Mouse (Mus musculus) neural tube, embryonic 14.5 days (tissue): ENCODE results near the gene Pygl. TPM values are rescaled to one million over a fixed set of nuclear protein-coding genes. Genes with fewer than 3 reads are reported as not detected.
"Not testable (repeated sequence)": the region's sequence is repeated elsewhere in the genome, so short reads cannot be mapped to it uniquely, and the experiment has no call there.

Experiments
- ATAC-seq: fragments of 200-750 bp; cut with Nextera tagmentation; 2 replicates; pipeline ENCODE4 v1.8.0; 2017; ENCODE audit warnings: low read depth, mild to moderate bottlenecking, moderate TSS enrichment, moderate library complexity
- H3K27ac ChIP-seq: fragments of 300-500 bp; sonication (generic); 2 replicates; pipeline ENCODE4 v1.5.1; 2014; ENCODE audit warnings: low read depth, mild to moderate bottlenecking, control low read depth, low read length, moderate library complexity, mixed read lengths
- H3K27me3 ChIP-seq: fragments of 300-500 bp; sonication (generic); 2 replicates; pipeline ENCODE4 v1.6.1; 2014; ENCODE audit warnings: low read length; ENCODE audit not compliant: control insufficient read depth, insufficient read depth
- H3K36me3 ChIP-seq: fragments of 300-500 bp; sonication (generic); 2 replicates; pipeline ENCODE4 v1.6.1; 2014; ENCODE audit warnings: low read length, mixed read lengths; ENCODE audit not compliant: control insufficient read depth, insufficient read depth
- H3K4me1 ChIP-seq: fragments of 300-500 bp; sonication (generic); 2 replicates; pipeline ENCODE4 v1.6.1; 2014; ENCODE audit warnings: low read length; ENCODE audit not compliant: control insufficient read depth, insufficient read depth
- H3K4me2 ChIP-seq: fragments of 300-500 bp; sonication (generic); 2 replicates; pipeline ENCODE4 v1.6.1; 2014; ENCODE audit warnings: mild to moderate bottlenecking, low read depth, low read length, control low read depth
- H3K4me3 ChIP-seq: fragments of 300-500 bp; sonication (generic); 2 replicates; pipeline ENCODE4 v1.5.1; 2014; ENCODE audit warnings: low read depth, low read length, control low read depth, mixed read lengths
- H3K9ac ChIP-seq: fragments of 300-500 bp; sonication (generic); replicated peaks from 2 replicates; pipeline ENCODE4 v1.6.1; 2014; ENCODE audit warnings: low read depth, mild to moderate bottlenecking, control low read depth, low read length, mixed read lengths
- H3K9me3 ChIP-seq: fragments of 300-500 bp; sonication (generic); 2 replicates; pipeline ENCODE4 v1.6.1; 2016; ENCODE audit warnings: low read length; ENCODE audit not compliant: control insufficient read depth
- WGBS: fragments of 180-500 bp; shearing (Covaris S2); extraction: QIAGEN DNeasy Blood & Tissue Kit; methylation state at CpG from one replicate; pipeline ENCODE4 v1.1.7; 2014; 5-methylcytosine and 5-hydroxymethylcytosine counted together
- polyA plus RNA-seq: library from polyadenylated mRNA; unstranded; fragments of >200 nt; fragmentation: Nextera tagmentation; extraction: Ambion mirVana; gene quantifications from 2 replicates; pipeline ENCODE4 v1.2.1, GENCODE M21; 2014

Gene Pygl
- polyA plus RNA-seq, 1 experiment from 2014 or later = 8.1 TPM

DNA sequence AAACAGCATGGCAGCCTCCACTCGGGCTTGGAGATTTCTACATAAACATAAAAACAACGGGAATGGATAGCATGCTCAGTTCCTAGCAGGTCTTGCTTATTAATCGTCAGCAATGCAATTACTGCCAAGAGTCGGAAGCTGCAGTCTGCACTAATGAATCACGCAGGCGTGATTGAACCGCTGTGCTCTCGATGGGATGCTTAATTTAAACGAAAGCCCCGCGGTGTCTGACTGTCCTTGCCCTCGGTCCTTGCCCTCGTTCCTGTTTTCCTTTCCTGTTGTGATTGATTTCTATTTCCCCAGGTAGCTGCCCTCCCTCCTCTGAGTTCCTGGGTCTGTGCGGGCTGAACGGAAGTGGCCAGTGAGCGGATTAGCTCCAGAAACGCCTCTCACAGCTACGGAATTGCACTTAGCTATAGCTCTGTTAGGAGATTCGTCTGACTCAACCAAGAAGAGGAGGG lies 39.0 kb downstream of the Pygl start:
- H3K36me3 ChIP-seq = no peaks in the 10 kb centered on the region
- WGBS = 10% methylated on average over 19 of the region's 19 CpGs
- H3K4me3 ChIP-seq = peak overlapping the region; percentile 18
- no peaks in the 10 kb centered on the region for H3K9me3 ChIP-seq
- 0 out of 2 replicates have a peak overlapping the region, but pooled peaks have one; percentile 26 for H3K9ac ChIP-seq
- peak overlapping the region; percentile 41 for H3K4me2 ChIP-seq
- peak; percentile 70 for ATAC-seq
- H3K27me3 ChIP-seq = no peaks in the 10 kb centered on the region
- H3K4me1 ChIP-seq = no peaks in the 10 kb centered on the region
- peak overlapping the region; percentile 62; the same call in 1 of the 2 replicates for H3K27ac ChIP-seq

DNA sequence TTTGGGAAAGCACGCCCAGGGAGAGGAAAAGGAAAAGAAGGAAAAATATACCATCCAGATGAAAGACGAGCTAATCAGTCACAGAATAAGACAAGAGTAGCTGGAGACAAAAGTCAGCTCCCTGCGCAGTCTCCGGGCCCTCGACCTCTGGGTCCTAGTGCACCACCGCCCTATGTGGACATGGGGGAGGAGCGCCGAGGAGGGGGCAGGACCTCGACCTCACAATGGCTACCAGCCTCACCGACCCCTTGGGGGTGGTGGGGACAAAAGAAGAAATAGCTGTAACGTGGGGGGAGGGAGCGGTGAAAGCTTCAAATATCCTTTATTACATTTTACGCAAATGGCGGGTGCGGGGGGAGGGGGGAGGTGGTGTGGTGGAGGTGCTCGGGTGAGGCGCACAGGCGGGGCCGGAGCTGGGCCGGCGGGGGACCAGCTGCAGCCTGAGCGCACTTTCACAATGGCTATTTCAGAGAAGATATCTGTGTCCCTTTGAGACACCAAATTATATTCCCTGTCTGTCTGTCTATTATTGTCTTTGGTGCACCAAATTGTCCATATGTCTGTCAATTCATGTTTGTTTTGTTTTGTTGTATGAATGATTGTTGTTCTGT lies 47.0 kb downstream of the Pygl start:
- Histone ChIP-seq H3K4me2 (no peak overlapping the region), H3K9ac (no peak overlapping the region), H3K9me3 (peaks cover 3% of the 10 kb centered on the region; the same call in 1 of the 2 replicates), H3K4me3 (peak overlapping the region; percentile 10), H3K36me3 (no peaks in the 10 kb centered on the region), H3K27me3 (no peaks in the 10 kb centered on the region), H3K27ac (peak overlapping the region; percentile 39; the same call in 1 of the 2 replicates), H3K4me1 (no peaks in the 10 kb centered on the region)
- 0 out of 2 replicates have a peak, but pooled peaks have one; percentile 51 for ATAC-seq
- 76% methylated on average over 22 of the region's 22 CpGs for WGBS

DNA sequence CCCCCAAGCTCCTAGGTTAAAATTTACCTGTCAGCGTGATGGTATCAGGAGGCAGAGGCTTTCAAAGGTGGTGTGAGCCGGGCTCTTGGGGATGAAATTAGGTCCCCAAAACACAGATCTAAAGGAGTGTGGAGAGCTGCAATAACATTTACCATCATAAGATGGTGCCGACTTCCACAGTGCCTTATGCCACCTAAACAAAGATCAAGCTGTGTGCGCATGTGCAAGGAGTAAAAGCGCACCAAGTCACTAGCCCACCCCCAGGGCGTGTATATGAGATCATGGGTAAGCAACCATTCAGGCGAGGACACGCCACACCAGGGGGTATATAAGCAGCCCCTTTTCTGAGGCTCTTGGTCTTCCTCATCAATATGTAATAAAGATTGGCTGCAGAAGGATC lies 47.8 kb downstream of the Pygl start:
- 89% methylated on average over 8 of the region's 8 CpGs for WGBS
- H3K36me3 ChIP-seq, H3K9me3 ChIP-seq, ATAC-seq, H3K4me1 ChIP-seq, H3K27me3 ChIP-seq, H3K9ac ChIP-seq, H3K27ac ChIP-seq, H3K4me2 ChIP-seq: not testable (repeated sequence)
- peak overlapping the region; percentile 10 for H3K4me3 ChIP-seq

DNA sequence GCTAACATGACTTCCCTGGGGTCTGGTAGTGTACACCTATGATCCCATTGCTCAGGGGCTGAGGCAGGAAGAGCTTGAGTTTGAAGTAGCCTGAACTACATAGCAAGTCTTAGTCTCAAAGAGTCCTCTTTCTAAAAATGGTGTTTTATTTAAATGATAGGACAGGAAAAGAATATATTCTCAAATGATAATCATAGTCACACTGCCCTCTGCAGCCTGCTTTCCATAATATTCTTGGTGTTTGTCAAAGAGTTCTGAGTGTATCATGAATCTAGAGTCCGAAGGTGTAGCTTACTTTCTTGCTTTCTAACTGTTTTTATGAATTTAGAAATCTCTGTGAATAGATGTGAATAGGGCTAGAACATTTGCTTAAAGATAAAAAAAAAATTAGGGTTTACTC lies 61.3 kb downstream of the Pygl start:
- H3K9me3 ChIP-seq = no peaks in the 10 kb centered on the region
- H3K9ac ChIP-seq = no peak overlapping the region
- no peaks in the 10 kb centered on the region for H3K4me1 ChIP-seq
- H3K36me3 ChIP-seq = no peaks in the 10 kb centered on the region
- WGBS = 92% methylated on average over 1 of the region's 1 CpGs
- H3K4me3 ChIP-seq = no peak overlapping the region
- no peaks in the 10 kb centered on the region for H3K27me3 ChIP-seq
- H3K4me2 ChIP-seq = no peak overlapping the region
- no peak for ATAC-seq
- H3K27ac ChIP-seq = no peak overlapping the region

DNA sequence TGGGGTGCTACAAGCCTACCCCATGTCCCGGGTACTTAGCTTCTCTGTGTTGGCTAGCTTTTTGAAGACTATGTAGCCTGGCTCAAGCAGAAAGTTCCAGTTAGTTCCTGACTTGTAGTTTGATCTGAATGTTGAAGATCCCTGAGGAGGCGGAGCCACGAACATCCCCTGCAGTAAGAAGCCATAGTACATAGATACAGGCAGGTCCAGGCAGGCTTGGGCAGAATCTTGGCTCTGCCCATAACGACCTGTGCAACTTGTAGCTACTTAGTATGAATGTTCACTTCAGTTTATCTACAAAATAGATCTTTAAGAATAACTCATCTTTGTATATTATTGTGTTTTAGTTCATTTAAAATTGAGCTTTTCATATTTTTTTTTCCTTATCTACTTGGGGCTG lies 63.3 kb downstream of the Pygl start:
- no peak overlapping the region for H3K4me2 ChIP-seq
- H3K4me3 ChIP-seq = no peak overlapping the region
- H3K27me3 ChIP-seq = no peaks in the 10 kb centered on the region
- 85% methylated on average over 4 of the region's 4 CpGs for WGBS
- no peak overlapping the region for H3K27ac ChIP-seq
- H3K36me3 ChIP-seq = no peaks in the 10 kb centered on the region
- no peaks in the 10 kb centered on the region for H3K9me3 ChIP-seq
- no peak for ATAC-seq
- H3K4me1 ChIP-seq = no peaks in the 10 kb centered on the region
- no peak overlapping the region for H3K9ac ChIP-seq

DNA sequence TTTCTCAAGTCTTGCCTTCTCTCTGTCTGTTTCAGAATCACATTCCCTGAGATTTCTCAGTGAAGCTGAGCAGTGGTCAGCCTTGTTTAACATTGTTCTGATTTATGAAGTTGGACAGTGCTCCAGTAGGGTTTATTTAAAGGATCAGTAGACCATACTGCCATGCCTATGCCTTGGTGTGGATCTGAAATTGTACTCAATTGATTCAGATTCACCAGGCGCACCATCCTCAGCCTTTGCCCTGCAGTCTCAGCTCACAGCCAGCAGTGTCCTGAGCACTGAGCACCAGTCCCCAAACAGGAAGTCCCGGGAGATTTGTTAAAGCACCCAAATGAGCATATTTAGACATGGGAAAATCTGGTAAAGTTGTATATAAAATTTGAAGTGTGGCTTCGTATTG lies 66.5 kb downstream of the Pygl start:
- Histone ChIP-seq H3K9me3 (no peaks in the 10 kb centered on the region), H3K9ac (no peak overlapping the region), H3K4me3 (no peak overlapping the region), H3K4me2 (no peak overlapping the region), H3K27ac (no peak overlapping the region), H3K4me1 (no peaks in the 10 kb centered on the region), H3K27me3 (no peaks in the 10 kb centered on the region), H3K36me3 (no peaks in the 10 kb centered on the region)
- WGBS = 85% methylated on average over 3 of the region's 3 CpGs
- no peak for ATAC-seq

DNA sequence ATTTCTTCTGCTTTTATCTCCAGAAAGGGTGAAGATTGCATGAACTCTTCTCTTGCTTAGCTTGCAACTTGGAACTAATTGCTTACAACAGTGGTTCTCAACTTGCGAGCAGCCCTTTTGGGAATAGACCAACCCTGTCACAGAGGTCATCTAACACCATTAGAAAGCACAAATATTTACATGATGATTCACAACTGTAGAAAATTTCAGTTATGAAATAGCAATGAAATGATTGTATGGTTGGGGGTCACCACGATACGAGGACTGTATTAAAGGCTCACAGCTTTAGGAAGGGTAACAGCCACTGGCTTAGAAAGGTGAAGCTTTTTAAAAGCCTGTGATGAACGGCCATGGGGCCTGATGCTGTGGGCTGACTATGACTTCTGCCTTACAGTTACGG lies 70.2 kb downstream of the Pygl start:
- Histone ChIP-seq H3K27ac (no peak overlapping the region), H3K36me3 (no peaks in the 10 kb centered on the region), H3K4me3 (no peak overlapping the region), H3K4me2 (no peak overlapping the region), H3K9me3 (no peaks in the 10 kb centered on the region), H3K27me3 (no peaks in the 10 kb centered on the region), H3K9ac (no peak overlapping the region), H3K4me1 (no peaks in the 10 kb centered on the region)
- 80% methylated on average over 5 of the region's 5 CpGs for WGBS
- ATAC-seq = no peak

DNA sequence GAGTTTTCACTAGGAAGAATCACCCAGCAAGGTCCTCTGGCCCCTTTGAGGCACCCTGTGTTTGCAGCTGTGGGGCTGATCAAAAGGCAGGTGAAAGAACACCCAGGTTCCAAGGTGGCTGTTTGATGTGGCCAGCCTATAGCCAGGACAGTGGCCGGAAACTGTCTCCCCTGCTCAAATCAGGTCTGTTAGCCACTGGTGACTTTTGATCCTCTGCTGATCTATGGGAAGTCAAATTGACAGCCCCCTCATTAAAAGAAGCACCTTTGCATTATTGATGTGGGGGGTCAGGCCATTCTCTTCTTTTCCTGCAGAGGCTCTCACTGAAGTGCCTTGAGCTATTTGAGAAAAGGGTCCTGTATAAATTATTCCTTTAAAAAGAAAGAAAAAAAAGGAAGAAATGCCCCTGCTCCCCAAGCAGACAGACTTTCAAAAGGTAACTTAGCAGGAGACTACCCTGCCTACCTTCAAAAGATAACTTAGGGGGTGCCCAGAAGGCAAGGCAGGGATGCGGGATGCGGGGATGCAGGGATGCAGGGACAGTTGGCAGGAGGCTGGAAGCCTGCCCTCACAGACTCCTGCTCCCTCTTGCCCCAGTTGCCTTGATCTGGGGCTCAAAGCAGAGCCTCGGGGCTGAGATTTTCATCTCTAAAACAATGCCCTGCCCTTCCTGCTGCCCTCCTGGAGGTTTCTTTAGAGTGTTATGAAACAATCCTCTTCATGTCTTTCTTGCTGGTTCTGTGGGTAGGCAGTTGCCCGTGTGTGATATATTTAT lies 73.8 kb downstream of the Pygl start:
- Histone ChIP-seq H3K27me3 (no peaks in the 10 kb centered on the region), H3K9me3 (no peaks in the 10 kb centered on the region), H3K4me3 (no peak overlapping the region), H3K4me1 (no peaks in the 10 kb centered on the region), H3K9ac (no peak overlapping the region), H3K4me2 (no peak overlapping the region), H3K36me3 (no peaks in the 10 kb centered on the region), H3K27ac (no peak overlapping the region)
- WGBS = 50% methylated on average over 5 of the region's 5 CpGs
- ATAC-seq = no peak

DNA sequence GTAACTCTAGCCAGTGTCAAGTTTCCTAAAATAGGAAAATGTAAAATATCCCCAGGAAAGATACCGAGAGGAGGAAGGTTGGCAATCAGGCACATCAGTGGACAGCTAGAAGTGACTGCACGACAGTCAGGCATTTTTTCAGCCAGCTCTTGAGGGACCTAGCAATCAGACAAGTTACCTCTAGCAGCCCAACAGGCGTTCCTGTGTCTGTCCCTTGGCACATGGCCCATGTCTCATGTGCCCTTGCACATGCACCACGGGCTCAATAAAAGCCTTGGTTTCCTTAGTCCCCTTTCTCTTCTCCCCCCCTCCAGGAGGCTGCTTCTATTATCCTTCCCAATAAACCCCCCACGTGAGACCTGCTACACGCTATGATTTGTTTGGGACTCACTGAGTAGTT lies 75.1 kb downstream of the Pygl start:
- H3K36me3 ChIP-seq = no peaks in the 10 kb centered on the region
- H3K4me3 ChIP-seq = no peak overlapping the region
- 57% methylated on average over 6 of the region's 6 CpGs for WGBS
- no peak for ATAC-seq
- H3K9ac ChIP-seq = no peak overlapping the region
- H3K27ac ChIP-seq = no peak overlapping the region
- H3K4me1 ChIP-seq = no peaks in the 10 kb centered on the region
- no peaks in the 10 kb centered on the region for H3K27me3 ChIP-seq
- no peak overlapping the region for H3K4me2 ChIP-seq
- no peaks in the 10 kb centered on the region for H3K9me3 ChIP-seq
